Mouse (Mus musculus): Measurements from ENCODE around the gene Ankle1.

- no peak for TF ChIP-seq CTCF (IDR thresholded peaks at IDR 0.05; ENCODE audit: control insufficient read depth, insufficient read depth, low read length)
- no peak for TF ChIP-seq POLR2A (IDR thresholded peaks at IDR 0.05; ENCODE audit: borderline replicate concordance, control insufficient read depth, low read depth, low read length)
Observed at GRCm38 (mm10) chr8:71373000-71373399, 32.8 kb upstream of the Ankle1 start.
